Mouse (Mus musculus) spleen, adult 2 months (tissue): ENCODE results near the gene Carmil1.

Experiments used
- CTCF ChIP-seq: fragments of 200-500 bp; IDR thresholded peaks from 2 replicates; pipeline ENCODE4 v1.5.1; 2011; ENCODE audit warnings: mild to moderate bottlenecking, inconsistent platforms; ENCODE audit not compliant: insufficient read depth, insufficient read length, insufficient replicate concordance; ENCODE audit errors: extremely low read depth
- POLR2A ChIP-seq: fragments of 200-500 bp; IDR thresholded peaks from 2 replicates; pipeline ENCODE4 v1.6.1; 2011; ENCODE audit warnings: low read depth, low read length, inconsistent platforms

DNA sequence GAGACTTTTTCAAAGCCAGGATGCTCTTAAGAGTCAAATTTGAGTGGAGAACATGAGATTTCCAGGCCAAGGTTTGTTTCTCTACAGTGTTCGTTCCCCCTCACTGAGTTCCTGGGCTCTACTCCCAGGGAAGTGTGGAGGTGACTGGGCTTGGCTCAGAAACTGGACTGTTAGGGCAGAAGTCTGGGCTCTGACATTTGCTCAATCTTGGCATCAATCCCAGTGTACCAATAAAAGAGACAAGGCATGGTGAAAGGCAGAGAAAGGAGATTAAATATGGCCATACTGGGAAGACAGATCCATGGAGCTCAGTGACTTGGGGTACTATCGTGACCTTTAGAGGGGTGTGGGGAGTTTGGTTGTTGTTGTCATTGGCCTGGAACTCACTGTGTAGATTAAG, 6.8 kb upstream of the Carmil1 start:
- no peak for TF ChIP-seq CTCF
- TF ChIP-seq POLR2A = no peak
